Mouse (Mus musculus) ES-E14 (cell line): Measurements from ENCODE around the gene Fgd6. TPM values are rescaled to one million over a fixed set of nuclear protein-coding genes. Genes with fewer than 3 reads are reported as not detected.

Source experiments
- DNase-seq: peaks from one replicate; pipeline ENCODE4 v3.0.0-alpha.2; 2013; ENCODE audit warnings: low read depth, low spot score
- H3K27ac ChIP-seq: 2 replicates; pipeline ENCODE4 v1.5.1; 2012; ENCODE audit warnings: low read depth, mild to moderate bottlenecking, low read length, moderate library complexity, mixed read lengths; ENCODE audit not compliant: poor library complexity, insufficient read depth, severe bottlenecking
- H3K36me3 ChIP-seq: 2 replicates; pipeline ENCODE4 v1.6.1; 2012; ENCODE audit warnings: mild to moderate bottlenecking, low read length, moderate library complexity, mixed read lengths; ENCODE audit not compliant: control insufficient read depth, poor library complexity, insufficient read depth, severe bottlenecking
- H3K4me1 ChIP-seq, 2 experiments: fragments of 150-350 bp in 1 of 2; sonication (generic) in 1 of 2; 2 replicates each; pipeline ENCODE4 v1.6.1; 2012; ENCODE audit warnings: low read length in 2 of 2, mild to moderate bottlenecking in 1 of 2, mixed read lengths in 1 of 2; ENCODE audit not compliant: control insufficient read depth in 2 of 2, insufficient read depth in 2 of 2, poor library complexity in 1 of 2
- H3K4me3 ChIP-seq, 2 experiments: fragments of 150-350 bp in 1 of 2; sonication (generic) in 1 of 2; 2 replicates each; pipeline ENCODE4 v1.5.1; 2012; ENCODE audit warnings: low read length in 2 of 2, low read depth in 1 of 2, mild to moderate bottlenecking in 1 of 2, mixed read lengths in 1 of 2; ENCODE audit not compliant: insufficient read depth in 1 of 2, poor library complexity in 1 of 2, severe bottlenecking in 1 of 2
- H3K9ac ChIP-seq: 2 replicates; pipeline ENCODE4 v1.6.1; 2012; ENCODE audit warnings: low read depth, mild to moderate bottlenecking, low read length, mixed read lengths; ENCODE audit not compliant: poor library complexity, insufficient read depth, severe bottlenecking
- H3K9me3 ChIP-seq: fragments of 150-350 bp; sonication (generic); 2 replicates; pipeline ENCODE4 v1.6.1; 2012; ENCODE audit warnings: low read depth, mild to moderate bottlenecking, low read length; ENCODE audit not compliant: control insufficient read depth, insufficient read depth
- CHD2 ChIP-seq: IDR thresholded peaks from 2 replicates; pipeline ENCODE4 v1.6.1; 2014; ENCODE audit warnings: mild to moderate bottlenecking, low read depth, low read length, inconsistent platforms
- HCFC1 ChIP-seq: IDR thresholded peaks from 2 replicates; pipeline ENCODE4 v1.6.1; 2012; ENCODE audit warnings: low read length, inconsistent platforms, borderline replicate concordance; ENCODE audit not compliant: insufficient read depth
- MAFK ChIP-seq: IDR thresholded peaks from 2 replicates; pipeline ENCODE4 v1.6.1; 2014; ENCODE audit warnings: mild to moderate bottlenecking, low read depth, low read length, inconsistent platforms; ENCODE audit not compliant: insufficient read depth
- ZC3H11A ChIP-seq: IDR thresholded peaks from 2 replicates; pipeline ENCODE4 v1.6.1; 2012; ENCODE audit warnings: low read depth, mild to moderate bottlenecking, inconsistent platforms, low read length, borderline replicate concordance
- ZNF384 ChIP-seq: IDR thresholded peaks from 2 replicates; pipeline ENCODE4 v1.6.1; 2012; ENCODE audit warnings: low read depth, low read length, inconsistent platforms
- in situ Hi-C, 2 experiments: fragments of 600-800 bp; cut with MboI; formaldehyde crosslinking; loops; one replicate each; pipeline ENCODE4 v1.15.1; 2025; ENCODE audit warnings: low sequenced_read_pairs in 2 of 2, inconsistent platforms in 1 of 2; ENCODE audit not compliant: unreplicated experiment in 2 of 2
- total RNA-seq: library from RNA; depleted of rRNA; stranded (reverse); fragments of 300-350 nt; gene quantifications from 2 replicates; pipeline ENCODE4 v1.2.3, GENCODE M21; 2012

The Fgd6 gene
- total RNA-seq, 1 experiment = 4.4 TPM

GRCm38 (mm10) chr10:94133674-94134073, 97.9 kb downstream of the Fgd6 start:
- no peak overlapping the region for H3K27ac ChIP-seq
- in situ Hi-C loops = no loop called here
- no peak overlapping the region for H3K4me3 ChIP-seq
- H3K36me3 ChIP-seq = no peaks in the 10 kb centered on the region
- TF ChIP-seq CHD2 = no peak
- no peak for TF ChIP-seq HCFC1
- no peak for TF ChIP-seq ZNF384
- TF ChIP-seq MAFK = no peak
- no peak for TF ChIP-seq ZC3H11A
- H3K4me1 ChIP-seq = peaks cover 0 to 4% of the 10 kb centered on the region in 2 experiments; a peak in 1 of 4 replicates
- H3K9ac ChIP-seq = no peak overlapping the region
- no peak for DNase-seq
- H3K9me3 ChIP-seq = no peaks in the 10 kb centered on the region

DNA sequence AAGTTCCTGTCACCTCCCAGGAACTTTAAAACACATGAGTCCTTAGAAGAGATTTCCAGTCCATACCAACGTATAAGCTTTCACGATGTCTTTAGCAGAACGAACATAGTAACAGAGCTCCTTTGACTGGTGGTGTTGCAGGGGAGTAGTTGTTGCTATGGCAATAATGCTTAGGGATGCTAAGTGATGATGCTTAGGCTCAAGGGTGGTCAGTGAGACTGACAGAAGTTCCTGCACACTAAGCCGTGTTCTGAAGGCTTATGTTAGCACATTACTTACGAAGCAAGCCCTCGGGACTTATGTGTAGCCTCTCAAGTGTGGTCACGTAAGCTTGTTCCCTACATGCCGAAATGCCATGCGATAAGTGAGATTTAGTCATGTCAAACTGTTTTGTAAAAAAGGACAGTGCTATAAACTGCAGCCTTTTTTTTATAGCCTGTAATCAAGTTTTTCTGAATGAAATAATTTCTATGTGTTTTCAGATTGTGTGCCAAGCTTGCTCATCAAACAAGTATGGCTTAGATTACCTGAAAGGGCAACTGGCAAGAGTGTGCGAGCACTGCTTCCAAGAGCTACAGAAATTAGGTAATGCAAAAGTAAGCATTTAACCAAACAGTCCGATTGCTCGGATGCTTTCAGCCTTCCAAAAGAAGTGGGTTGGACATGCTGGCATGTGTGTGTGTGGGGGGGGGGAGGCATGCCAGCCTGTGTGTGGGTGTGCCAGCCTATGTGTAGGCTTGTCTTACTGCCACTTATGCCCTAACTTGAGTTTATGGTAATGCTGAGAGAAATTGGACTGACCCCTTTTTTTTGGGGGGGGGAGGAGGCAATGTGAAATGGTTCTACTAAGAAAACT, 99.0 kb downstream of the Fgd6 start:
- H3K9ac ChIP-seq = no peak overlapping the region
- H3K4me3 ChIP-seq = no peak overlapping the region
- TF ChIP-seq ZC3H11A (no peak), CHD2 (no peak)
- no peaks in the 10 kb centered on the region for H3K36me3 ChIP-seq
- no peak for DNase-seq
- H3K27ac ChIP-seq = no peak overlapping the region
- in situ Hi-C loops = no loop called here
- H3K4me1 ChIP-seq = peaks cover 0 to 4% of the 10 kb centered on the region in 2 experiments; a peak in 1 of 4 replicates
- H3K9me3 ChIP-seq = no peaks in the 10 kb centered on the region

GRCm38 (mm10) chr10:94138890-94139482, 103.2 kb downstream of the Fgd6 start:
- DNase-seq = no peak
- H3K36me3 ChIP-seq = no peaks in the 10 kb centered on the region; the same call in 1 of the 2 replicates

GRCm38 (mm10) chr10:94140227-94140931, 104.6 kb downstream of the Fgd6 start:
- TF ChIP-seq ZC3H11A (no peak), CHD2 (no peak), ZNF384 (no peak), HCFC1 (no peak), MAFK (no peak)
- Histone ChIP-seq H3K4me3 (no peak overlapping the region), H3K4me1 (peaks cover 0 to 4% of the 10 kb centered on the region in 2 experiments; a peak in 1 of 4 replicates), H3K36me3 (no peaks in the 10 kb centered on the region; the same call in 1 of the 2 replicates), H3K27ac (no peak overlapping the region), H3K9ac (no peak overlapping the region), H3K9me3 (no peaks in the 10 kb centered on the region)
- DNase-seq = no peak
- in situ Hi-C loops = no loop called here

More at GRCm38 (mm10) chr10:94138890-94139482, 103.2 kb downstream of the Fgd6 start:
- no peak overlapping the region for H3K4me3 ChIP-seq
- H3K9ac ChIP-seq = no peak overlapping the region
- H3K27ac ChIP-seq = no peak overlapping the region
- TF ChIP-seq ZC3H11A (no peak), HCFC1 (no peak)
- no peaks in the 10 kb centered on the region for H3K9me3 ChIP-seq
- in situ Hi-C loops = no loop called here
- peaks cover 0 to 4% of the 10 kb centered on the region in 2 experiments; a peak in 1 of 4 replicates for H3K4me1 ChIP-seq
